Mouse (Mus musculus) neural tube, embryonic 11.5 days (tissue): ENCODE results near the gene 1190005I06Rik. TPM values are rescaled to one million over a fixed set of nuclear protein-coding genes. Genes with fewer than 3 reads are reported as not detected.
"Not testable (repeated sequence)": the region's sequence is repeated elsewhere in the genome, so short reads cannot be mapped to it uniquely, and the experiment has no call there.

Experiments used
- ATAC-seq: fragments of 200-750 bp; cut with Nextera tagmentation; 2 replicates; pipeline ENCODE4 v1.8.0; 2017; ENCODE audit warnings: moderate number of reproducible peaks, mild to moderate bottlenecking, moderate TSS enrichment, moderate library complexity; ENCODE audit not compliant: insufficient read depth, low FRiP score, low TSS enrichment
- DNase-seq: peaks from one replicate; pipeline ENCODE4 v3.0.0-alpha.2; 2015; ENCODE audit warnings: low spot score
- H3K27ac ChIP-seq: fragments of 300-500 bp; sonication (generic); 2 replicates; pipeline ENCODE4 v1.5.1; 2014; ENCODE audit warnings: low read depth, mild to moderate bottlenecking, low read length
- H3K27me3 ChIP-seq: fragments of 300-500 bp; sonication (generic); 2 replicates; pipeline ENCODE4 v1.6.1; 2014; ENCODE audit warnings: mild to moderate bottlenecking, low read length, mixed read lengths; ENCODE audit not compliant: control insufficient read depth, insufficient read depth
- H3K36me3 ChIP-seq: fragments of 300-500 bp; sonication (generic); 2 replicates; pipeline ENCODE4 v1.6.1; 2014; ENCODE audit warnings: mild to moderate bottlenecking, low read length, moderate library complexity, mixed read lengths; ENCODE audit not compliant: control insufficient read depth, insufficient read depth
- H3K4me1 ChIP-seq: fragments of 300-500 bp; sonication (generic); 2 replicates; pipeline ENCODE4 v1.6.1; 2014; ENCODE audit warnings: low read length, mixed read lengths; ENCODE audit not compliant: control insufficient read depth, insufficient read depth
- H3K4me2 ChIP-seq: fragments of 300-500 bp; sonication (generic); 2 replicates; pipeline ENCODE4 v1.6.1; 2014; ENCODE audit warnings: low read depth, mild to moderate bottlenecking, moderate library complexity
- H3K4me3 ChIP-seq: fragments of 300-500 bp; sonication (generic); 2 replicates; pipeline ENCODE4 v1.5.1; 2014; ENCODE audit warnings: low read depth, low read length
- H3K9ac ChIP-seq: fragments of 300-500 bp; sonication (generic); 2 replicates; pipeline ENCODE4 v1.6.1; 2014; ENCODE audit warnings: mild to moderate bottlenecking, low read length
- H3K9me3 ChIP-seq: fragments of 300-500 bp; sonication (generic); 2 replicates; pipeline ENCODE4 v1.6.1; 2016; ENCODE audit warnings: low read length; ENCODE audit not compliant: control insufficient read depth
- WGBS: fragments of 180-500 bp; shearing (Covaris S2); extraction: QIAGEN DNeasy Blood & Tissue Kit; methylation state at CpG from one replicate; pipeline ENCODE4 v1.1.7; 2014; 5-methylcytosine and 5-hydroxymethylcytosine counted together
- polyA plus RNA-seq: library from polyadenylated mRNA; unstranded; fragments of >200 nt; fragmentation: Nextera tagmentation; extraction: Ambion mirVana; gene quantifications from 2 replicates; pipeline ENCODE4 v1.2.1, GENCODE M21; 2014

1190005I06Rik gene
- polyA plus RNA-seq, 1 experiment from 2014 or later, result 2.5 TPM

- H3K4me2 ChIP-seq, result no peak overlapping the region
- WGBS, result 74% methylated on average over 5 of the region's 5 CpGs
- H3K27ac ChIP-seq, result no peak overlapping the region
- H3K36me3 ChIP-seq, result no peaks in the 10 kb centered on the region
- no peaks in the 10 kb centered on the region for H3K27me3 ChIP-seq
- no peaks in the 10 kb centered on the region for H3K9me3 ChIP-seq
- no peak overlapping the region for H3K9ac ChIP-seq
- no peak for ATAC-seq
- no peak for DNase-seq
- H3K4me1 ChIP-seq, result no peaks in the 10 kb centered on the region
- no peak overlapping the region for H3K4me3 ChIP-seq
These were observed 37.7 kb upstream of the 1190005I06Rik start for GRCm38 (mm10) chr8:120685097-120685496.

DNA sequence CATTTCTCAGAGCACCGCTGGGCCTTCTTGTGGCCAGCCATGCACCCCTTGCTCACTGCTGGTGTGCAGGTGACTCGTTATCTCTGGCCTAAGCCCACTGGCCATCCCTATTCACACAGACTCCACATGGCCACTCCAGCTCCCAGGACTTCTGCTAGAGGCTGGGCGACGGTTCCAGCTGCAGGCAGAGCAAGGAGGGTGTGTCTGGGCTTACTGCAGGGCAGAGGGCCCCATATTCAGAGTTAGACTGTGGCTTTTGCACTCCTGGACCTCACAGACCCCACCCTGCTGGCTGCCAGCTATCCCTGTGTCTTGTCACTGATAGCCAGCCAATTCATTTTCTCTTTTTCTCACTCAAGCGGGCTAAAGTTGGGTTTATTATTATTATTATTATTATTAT is 36.6 kb upstream of the 1190005I06Rik start:
- Histone ChIP-seq H3K4me2 (no peak overlapping the region), H3K27me3 (no peaks in the 10 kb centered on the region), H3K4me3 (no peak overlapping the region), H3K9ac (no peak overlapping the region), H3K36me3 (no peaks in the 10 kb centered on the region), H3K4me1 (no peaks in the 10 kb centered on the region), H3K27ac (no peak overlapping the region), H3K9me3 (no peaks in the 10 kb centered on the region)
- 57% methylated on average over 5 of the region's 5 CpGs for WGBS
- ATAC-seq, result no peak
- no peak for DNase-seq

- peak; percentile 78 for DNase-seq
- Histone ChIP-seq H3K4me1 (no peaks in the 10 kb centered on the region), H3K4me2 (no peak overlapping the region), H3K27ac (no peak overlapping the region), H3K36me3 (no peaks in the 10 kb centered on the region), H3K27me3 (no peaks in the 10 kb centered on the region), H3K9ac (no peak overlapping the region), H3K4me3 (no peak overlapping the region), H3K9me3 (no peaks in the 10 kb centered on the region)
- WGBS, result 16% methylated on average over 10 of the region's 10 CpGs
- no peak; the same call in 1 of the 2 replicates for ATAC-seq
These were observed 36.2 kb upstream of the 1190005I06Rik start for GRCm38 (mm10) chr8:120683602-120684001.

DNA sequence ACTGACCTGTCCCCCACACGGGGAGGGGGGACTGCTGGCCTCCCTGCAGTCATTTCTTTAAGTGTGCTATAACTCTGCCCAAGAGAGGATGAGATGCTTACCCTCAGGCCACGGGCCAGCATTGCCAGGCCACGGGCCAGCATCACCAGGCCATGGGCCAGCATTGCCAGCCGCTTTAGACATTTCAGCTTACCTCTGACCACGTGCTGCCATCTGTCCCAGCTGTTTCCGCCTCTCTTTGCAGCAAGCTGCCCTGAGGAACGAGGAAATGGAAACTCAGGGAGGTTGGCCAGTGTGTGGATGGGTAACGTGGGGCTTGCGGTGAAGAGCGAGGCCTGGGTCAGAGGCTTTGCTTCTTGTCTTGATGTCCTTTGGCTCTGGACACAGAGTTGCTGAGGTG is 33.7 kb upstream of the 1190005I06Rik start:
- Histone ChIP-seq H3K4me1 (no peaks in the 10 kb centered on the region), H3K36me3 (no peaks in the 10 kb centered on the region), H3K27ac (no peak overlapping the region), H3K27me3 (no peaks in the 10 kb centered on the region), H3K4me2 (no peak overlapping the region), H3K4me3 (no peak overlapping the region), H3K9ac (no peak overlapping the region), H3K9me3 (no peaks in the 10 kb centered on the region)
- no peak for DNase-seq
- no peak for ATAC-seq
- WGBS, result 80% methylated on average over 10 of the region's 10 CpGs

DNA sequence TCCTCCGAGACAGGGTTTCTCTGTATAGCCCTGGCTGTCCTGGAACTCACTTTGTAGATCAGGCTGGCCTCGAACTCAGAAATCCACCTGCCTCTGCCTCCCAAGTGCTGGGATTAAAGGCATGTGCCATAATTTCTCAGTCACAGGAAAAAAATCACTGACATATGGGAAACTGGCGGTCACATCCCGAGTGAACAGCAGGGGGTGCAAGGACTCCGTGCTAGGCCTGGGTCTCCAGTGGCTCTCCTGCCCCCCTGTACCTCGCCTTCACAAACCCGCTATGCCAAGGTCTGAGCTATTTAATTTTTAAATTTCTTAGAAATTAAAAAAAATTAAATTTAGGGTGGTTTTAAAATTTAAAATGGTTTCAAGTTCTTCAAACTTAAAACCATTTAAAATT is 33.0 kb upstream of the 1190005I06Rik start:
- WGBS, result 66% methylated on average over 7 of the region's 7 CpGs
- H3K27me3 ChIP-seq, H3K4me2 ChIP-seq, H3K9me3 ChIP-seq, H3K9ac ChIP-seq, H3K36me3 ChIP-seq, ATAC-seq, H3K4me3 ChIP-seq, H3K27ac ChIP-seq, H3K4me1 ChIP-seq: not testable (repeated sequence)
- DNase-seq, result peak; percentile 45

DNA sequence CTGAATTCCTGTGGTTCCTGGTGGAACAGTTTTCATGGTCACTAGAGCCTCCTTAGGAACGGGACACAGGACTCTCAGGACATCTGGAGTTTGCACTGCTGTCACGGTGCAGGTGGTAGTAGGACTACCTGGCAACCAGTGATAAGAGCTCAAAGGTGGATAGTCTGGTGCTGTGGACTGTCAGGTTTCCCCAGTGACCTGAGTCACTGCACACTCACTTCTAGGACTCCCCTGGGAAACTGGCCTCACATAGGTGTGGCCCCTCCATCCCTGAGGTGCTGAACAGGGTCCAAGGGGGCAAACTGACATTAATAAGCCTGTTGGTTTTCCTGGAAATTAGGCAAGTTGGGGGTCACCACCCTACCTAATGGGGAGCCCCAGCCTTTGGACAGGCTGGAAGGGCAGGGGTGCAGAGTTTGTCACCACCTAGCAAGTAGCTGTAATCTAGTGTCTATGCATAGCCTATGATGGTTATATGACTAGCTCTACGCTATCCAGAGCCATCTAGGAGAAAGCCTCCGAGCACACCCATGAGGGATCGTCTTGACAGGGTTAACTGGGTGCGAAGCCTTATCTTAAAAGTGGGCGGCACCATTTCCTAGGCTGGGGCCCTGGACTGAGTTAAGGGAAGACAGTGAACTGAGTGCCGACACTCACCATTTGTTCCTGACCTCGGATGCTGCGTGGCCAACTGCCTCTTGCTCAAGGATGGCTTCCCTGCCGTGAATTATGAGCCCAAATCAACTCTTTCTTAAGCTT is 32.4 kb upstream of the 1190005I06Rik start:
- Histone ChIP-seq H3K9ac (no peak overlapping the region), H3K9me3 (no peaks in the 10 kb centered on the region), H3K4me2 (no peak overlapping the region), H3K4me1 (no peaks in the 10 kb centered on the region), H3K27ac (no peak overlapping the region), H3K36me3 (no peaks in the 10 kb centered on the region), H3K27me3 (no peaks in the 10 kb centered on the region), H3K4me3 (no peak overlapping the region)
- WGBS, result 61% methylated on average over 11 of the region's 11 CpGs
- DNase-seq (no peak), ATAC-seq (no peak)

DNA sequence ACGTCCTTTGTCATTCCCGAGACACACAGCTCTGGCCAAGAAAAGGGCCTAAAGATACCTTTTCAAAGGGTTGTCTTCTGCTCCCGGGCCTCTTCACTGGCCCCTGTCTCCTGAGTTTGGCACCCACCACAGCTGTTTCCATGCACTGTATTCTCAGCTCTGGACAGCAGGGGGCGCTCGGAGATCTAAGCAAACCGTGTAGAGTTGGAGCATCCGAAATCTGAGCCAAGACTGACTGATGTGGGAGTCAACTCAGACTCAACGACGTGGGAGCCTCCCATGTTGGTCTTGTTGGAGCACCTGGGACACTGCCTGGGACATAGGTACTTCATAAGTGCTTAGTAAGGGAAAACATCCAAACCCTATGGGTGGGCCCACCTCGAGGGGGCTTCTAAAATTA is 31.0 kb upstream of the 1190005I06Rik start:
- ATAC-seq (0 out of 2 replicates have a peak, but pooled peaks have one; percentile 45), DNase-seq (peak; percentile 88)
- H3K4me2 ChIP-seq, result no peak overlapping the region
- H3K27me3 ChIP-seq, result no peaks in the 10 kb centered on the region
- H3K27ac ChIP-seq, result no peak overlapping the region
- no peaks in the 10 kb centered on the region for H3K4me1 ChIP-seq
- 15% methylated on average over 10 of the region's 10 CpGs for WGBS
- peaks cover 2% of the 10 kb centered on the region for H3K36me3 ChIP-seq
- no peaks in the 10 kb centered on the region for H3K9me3 ChIP-seq
- no peak overlapping the region for H3K9ac ChIP-seq
- no peak overlapping the region for H3K4me3 ChIP-seq

GRCm38 (mm10) chr8:120675718-120676117 is 28.3 kb upstream of the 1190005I06Rik start:
- Histone ChIP-seq H3K4me3 (no peak overlapping the region), H3K27me3 (no peaks in the 10 kb centered on the region), H3K9me3 (no peaks in the 10 kb centered on the region), H3K27ac (no peak overlapping the region), H3K9ac (no peak overlapping the region), H3K36me3 (peaks cover 10% of the 10 kb centered on the region), H3K4me1 (no peaks in the 10 kb centered on the region), H3K4me2 (no peak overlapping the region)
- 70% methylated on average over 8 of the region's 8 CpGs for WGBS
- DNase-seq (no peak), ATAC-seq (no peak)

GRCm38 (mm10) chr8:120673298-120673697 is 25.9 kb upstream of the 1190005I06Rik start:
- Histone ChIP-seq H3K36me3 (peaks cover 10% of the 10 kb centered on the region), H3K27ac (no peak overlapping the region), H3K9ac (no peak overlapping the region), H3K4me3 (no peak overlapping the region), H3K4me2 (no peak overlapping the region), H3K9me3 (no peaks in the 10 kb centered on the region), H3K4me1 (0 out of 2 replicates have a peak, but pooled peaks cover 2% of the 10 kb centered on the region), H3K27me3 (no peaks in the 10 kb centered on the region)
- ATAC-seq (no peak), DNase-seq (no peak)
- 94% methylated on average over 7 of the region's 7 CpGs for WGBS
